Mouse (Mus musculus) CH12F3 (cell line): ENCODE data around the gene Olfr1375.
"Not testable (repeated sequence)": the region's sequence is repeated elsewhere in the genome, so short reads cannot be mapped to it uniquely, and the experiment has no call there.

ENCODE experiments used
- in situ Hi-C: fragments of 300-500 bp; cut with MboI; formaldehyde crosslinking; loops from 2 replicates; pipeline ENCODE4 v1.14.3; 2020; ENCODE audit warnings: low sequenced_read_pairs

Gene Olfr1375

GRCm38 (mm10) chr11:51047809-51048208 is at the start of gene Olfr1375:
TSS of gene Olfr1375 (plus strand) at chr11:51048109.
- in situ Hi-C loops = not testable (repeated sequence)

GRCm38 (mm10) chr11:51003296-51003695 is 44.6 kb upstream of the Olfr1375 start, which contains the start of gene Olfr51:
TSS of gene Olfr51 (plus strand) at chr11:51003596.
- in situ Hi-C loops = no loop called here

- in situ Hi-C loops = no loop called here
Observed at GRCm38 (mm10) chr11:51011821-51012220, 36.1 kb upstream of the Olfr1375 start.

- in situ Hi-C loops = no loop called here
Observed at GRCm38 (mm10) chr11:51013936-51014335, 34.0 kb upstream of the Olfr1375 start, which contains the start of gene Olfr54. TSS of gene Olfr54 (plus strand) at chr11:51014236.

DNA sequence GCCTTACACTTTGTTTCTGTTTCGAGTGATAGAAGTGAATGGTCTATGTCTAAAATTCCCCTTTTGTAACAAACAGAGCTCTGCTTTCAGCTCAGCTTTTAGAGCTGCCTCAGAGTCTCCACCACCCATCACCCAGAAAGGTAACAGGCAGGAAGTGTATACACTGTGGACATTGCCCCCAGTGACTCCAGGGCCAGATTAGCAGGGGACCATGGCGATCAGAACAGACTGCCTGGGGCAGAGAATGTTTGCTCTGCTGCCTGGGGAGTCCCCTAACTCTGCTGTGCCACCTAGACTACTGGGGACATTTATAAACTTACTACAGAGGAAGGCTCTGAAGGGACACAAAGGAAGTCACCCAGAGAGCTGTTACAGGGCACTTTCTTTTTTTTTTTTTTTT is 31.6 kb upstream of the Olfr1375 start:
- in situ Hi-C loops = no loop called here

GRCm38 (mm10) chr11:51026811-51027210 is 21.1 kb upstream of the Olfr1375 start:
- in situ Hi-C loops = not testable (repeated sequence)

DNA sequence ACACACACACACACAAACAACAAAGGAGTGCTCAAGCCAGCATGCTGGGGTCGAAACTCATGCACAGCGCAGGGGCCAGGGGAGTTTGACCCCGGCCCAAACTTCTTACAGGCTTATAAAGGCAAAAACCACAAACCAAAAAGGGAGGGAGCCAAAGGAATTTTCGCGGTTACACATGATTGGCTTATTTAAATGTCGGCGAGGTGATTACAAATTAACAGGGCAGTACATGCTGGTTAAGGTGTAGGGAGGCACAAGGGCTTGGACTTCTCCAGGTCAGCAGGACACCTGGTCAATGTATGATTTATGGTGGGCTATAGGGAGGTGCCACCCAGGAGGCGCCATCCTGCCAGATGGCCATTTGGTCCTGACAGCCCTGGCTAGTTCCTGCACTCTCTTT is 18.5 kb upstream of the Olfr1375 start:
- in situ Hi-C loops = not testable (repeated sequence)

DNA sequence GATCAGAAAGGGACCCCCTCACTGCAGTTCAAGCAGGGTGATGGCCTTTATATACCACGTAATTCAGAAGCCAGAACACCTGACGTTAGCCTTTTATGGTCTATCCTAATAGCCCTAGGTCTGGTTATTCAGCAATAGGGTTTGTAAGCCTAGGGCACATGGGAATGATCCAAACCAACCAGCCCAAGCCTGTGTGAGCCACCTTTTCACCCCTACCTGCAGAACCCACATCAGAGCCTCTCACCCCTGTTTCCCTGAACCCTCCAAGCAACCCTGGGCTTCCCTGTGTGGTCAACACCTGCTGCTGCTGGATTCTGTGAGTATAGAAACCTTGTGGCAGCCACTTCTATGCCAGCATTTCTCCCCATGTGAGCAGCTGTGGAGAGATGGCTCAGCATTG is 17.7 kb upstream of the Olfr1375 start:
- in situ Hi-C loops = no loop called here

- in situ Hi-C loops = no loop called here
Observed at GRCm38 (mm10) chr11:51032851-51033250, 15.1 kb upstream of the Olfr1375 start.

DNA sequence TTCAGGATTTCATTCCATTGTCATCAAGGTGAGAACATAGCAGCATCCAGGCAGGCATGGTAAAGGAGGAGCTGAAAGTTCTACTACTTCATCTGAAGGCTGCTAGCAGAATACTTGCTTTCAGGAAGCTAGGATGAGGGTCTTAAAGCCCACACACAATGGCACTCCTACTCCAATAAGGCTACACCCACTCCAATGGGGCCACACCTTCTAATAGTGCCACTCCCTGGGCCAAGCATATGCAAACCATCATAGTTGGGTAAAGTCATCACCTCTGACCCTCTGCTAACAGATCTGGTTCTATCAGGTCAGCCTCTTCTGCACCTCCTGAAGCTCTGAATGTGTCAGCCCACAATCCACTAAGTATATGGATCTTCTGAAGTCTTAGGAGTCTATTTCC is 13.8 kb upstream of the Olfr1375 start:
- in situ Hi-C loops = not testable (repeated sequence)

DNA sequence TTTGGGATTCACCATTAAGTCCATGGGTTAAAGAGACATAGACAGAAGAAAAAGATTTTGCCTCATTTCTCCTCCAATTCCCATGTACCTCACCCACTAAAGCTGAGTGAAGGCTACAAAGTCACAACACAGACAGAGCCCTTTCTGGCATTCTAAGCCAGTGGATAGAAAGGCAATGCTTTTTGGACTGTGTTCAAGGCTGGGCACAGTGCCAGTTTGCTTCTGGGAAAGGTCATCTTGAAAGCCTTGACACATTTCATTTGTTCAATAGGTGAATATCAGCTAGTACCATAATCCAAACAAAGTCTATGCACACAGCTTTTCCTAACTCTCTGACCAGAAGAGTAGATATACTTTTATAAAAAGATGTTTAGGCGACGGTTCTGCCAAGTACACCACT is 12.0 kb upstream of the Olfr1375 start:
- in situ Hi-C loops = no loop called here

DNA sequence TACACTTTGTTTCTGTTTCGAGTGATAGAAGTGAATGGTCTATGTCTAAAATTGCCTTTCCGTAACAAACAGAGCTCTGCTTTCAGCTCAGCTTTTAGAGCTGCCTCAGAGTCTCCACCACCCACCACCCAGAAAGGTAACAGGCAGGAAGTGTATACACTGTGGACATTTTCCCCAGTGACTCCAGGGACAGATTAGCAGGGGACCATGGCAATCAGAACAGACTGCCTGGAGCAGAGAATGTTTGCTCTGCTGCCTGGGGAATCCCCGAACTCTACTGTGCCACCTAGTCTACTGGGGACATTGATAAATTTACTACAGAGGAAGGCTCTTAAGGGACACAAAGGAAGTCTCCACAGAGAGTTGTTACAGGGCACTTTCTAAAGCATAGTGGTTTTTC is 3.1 kb upstream of the Olfr1375 start:
- in situ Hi-C loops = not testable (repeated sequence)

GRCm38 (mm10) chr11:51051678-51052077 is 3.8 kb downstream of the Olfr1375 start:
- in situ Hi-C loops = no loop called here

DNA sequence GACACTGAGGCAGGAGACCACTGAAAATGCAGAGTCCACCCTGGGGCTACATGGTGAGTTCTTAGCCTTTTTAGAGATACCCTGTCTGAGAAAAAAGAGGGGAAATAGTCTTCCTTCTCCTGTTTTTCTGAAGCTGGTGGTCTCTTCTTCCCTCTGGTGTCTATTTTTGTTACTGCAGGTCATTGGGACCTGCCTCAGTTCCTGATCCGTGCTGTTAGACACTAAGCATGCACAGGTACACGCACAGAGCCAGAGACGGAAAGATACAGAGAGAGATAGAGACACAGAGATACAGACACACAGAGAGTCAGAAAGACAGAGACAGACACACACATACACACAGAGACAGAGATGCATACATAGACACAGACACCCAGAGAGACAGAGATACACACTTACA is 5.3 kb downstream of the Olfr1375 start:
- in situ Hi-C loops = no loop called here

DNA sequence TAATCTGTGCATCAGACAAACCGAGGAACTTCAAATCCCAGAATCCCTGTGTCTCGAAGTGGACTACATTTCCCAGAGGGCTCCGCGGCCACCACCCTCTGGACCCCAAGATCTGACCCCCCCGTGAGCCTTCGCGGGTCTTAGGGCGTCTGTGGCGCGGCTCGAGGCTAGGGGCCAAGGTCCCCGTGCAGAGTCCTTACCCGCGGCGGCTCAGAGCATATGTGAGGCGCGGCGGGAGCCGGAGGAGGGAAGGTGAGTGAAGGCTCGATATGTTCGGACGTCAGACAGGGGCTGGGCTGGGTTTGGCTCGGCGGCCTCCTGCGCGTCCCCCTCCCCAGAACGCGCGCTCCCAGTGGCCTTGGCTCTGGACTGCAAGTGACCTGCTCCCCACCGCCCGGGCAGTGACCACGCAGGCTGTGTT is 11.3 kb downstream of the Olfr1375 start, which contains the start of gene Zfp354a:
Gene Zfp354a, plus strand, starts transcription at position 107 of the 421 bp plus-strand sequence.
- in situ Hi-C loops = no loop called here

DNA sequence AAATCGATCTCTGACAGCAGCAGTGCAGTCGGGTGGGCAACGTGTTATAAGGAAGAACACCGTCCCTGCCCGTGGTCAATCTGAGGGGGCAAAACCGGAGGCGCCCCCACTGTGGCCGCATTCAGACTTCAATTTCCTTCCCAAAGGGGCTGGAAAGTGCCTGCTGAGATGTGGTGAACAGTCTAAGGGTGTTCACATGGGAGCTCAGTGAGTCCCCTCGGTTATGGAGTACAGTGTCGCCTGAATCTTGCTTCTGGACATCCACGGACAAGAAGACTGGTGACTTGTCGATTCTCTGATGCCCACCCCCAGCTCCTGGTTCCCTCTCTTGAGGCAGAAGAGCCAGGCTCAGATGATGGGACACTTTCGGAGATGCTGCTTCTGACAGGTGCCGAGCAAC is 11.7 kb downstream of the Olfr1375 start:
- in situ Hi-C loops = no loop called here

GRCm38 (mm10) chr11:51060981-51061380 is 13.1 kb downstream of the Olfr1375 start:
- in situ Hi-C loops = no loop called here

- in situ Hi-C loops = no loop called here
Observed at GRCm38 (mm10) chr11:51063276-51063675, 15.4 kb downstream of the Olfr1375 start.

DNA sequence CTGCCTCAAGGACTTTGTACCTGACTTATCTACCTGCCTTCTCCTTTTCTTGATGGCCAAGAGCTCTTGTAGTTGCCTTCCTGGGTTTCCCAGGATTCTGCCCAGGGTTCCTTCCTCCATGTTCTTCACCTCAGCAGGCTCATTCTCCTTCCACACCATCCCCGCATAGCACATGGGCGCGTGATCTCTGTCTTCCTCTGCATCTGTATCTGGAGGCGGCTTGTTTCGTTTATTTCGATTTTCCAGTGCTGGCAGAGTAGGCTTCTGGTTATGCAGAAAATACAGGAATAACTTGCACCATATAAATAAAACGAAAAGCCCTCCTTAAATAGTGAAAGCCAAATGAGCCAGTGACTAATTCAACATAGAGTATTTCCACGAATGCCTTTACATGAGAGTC is 15.9 kb downstream of the Olfr1375 start:
- in situ Hi-C loops = no loop called here

DNA sequence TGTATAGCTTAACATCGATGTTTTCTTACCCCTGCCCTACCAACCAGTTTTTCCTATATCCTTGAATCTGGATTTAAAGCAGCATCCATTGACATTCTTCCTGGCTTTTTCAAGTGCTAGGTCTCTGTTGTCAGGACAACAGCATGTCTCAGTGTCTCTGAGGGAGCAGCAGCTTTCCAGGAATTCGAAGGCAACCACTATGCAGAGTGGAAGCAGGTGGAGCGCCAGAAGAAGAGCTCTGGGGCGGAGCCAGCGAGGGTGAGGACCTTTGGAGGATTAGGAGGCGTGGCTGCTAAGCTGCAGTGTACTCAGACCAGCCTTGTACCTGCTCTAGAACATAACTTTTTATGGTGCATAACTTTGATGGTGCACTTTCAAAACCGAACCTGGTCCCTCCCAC is 36.6 kb downstream of the Olfr1375 start:
- in situ Hi-C loops = no loop called here

DNA sequence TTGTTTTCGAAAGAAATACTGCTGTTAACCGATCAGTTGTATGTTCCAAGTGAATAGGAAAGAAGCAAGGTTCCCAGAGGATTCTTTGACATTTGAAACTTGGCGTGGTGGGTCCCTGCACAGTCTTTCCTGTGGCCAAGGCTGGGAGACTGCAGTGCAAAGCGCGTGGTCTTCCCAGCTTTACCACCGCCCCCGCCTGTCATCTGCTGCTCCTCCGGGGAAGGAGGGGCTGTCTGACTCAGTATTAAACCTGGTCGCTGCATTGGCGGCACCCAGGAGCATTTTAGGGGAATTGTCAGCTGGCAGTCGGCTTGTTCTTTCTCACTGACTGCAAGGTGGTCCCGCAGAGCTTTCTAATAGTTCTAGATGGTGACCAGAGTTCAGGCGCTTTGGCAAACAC is 37.4 kb downstream of the Olfr1375 start:
- in situ Hi-C loops = no loop called here
